Mouse (Mus musculus): ENCODE measurements around the gene Hunk. TPM values are rescaled to one million over a fixed set of nuclear protein-coding genes. Genes with fewer than 3 reads are reported as not detected.

Hunk gene
- polyA plus RNA-seq, 1 experiment = 1.4 TPM

- no peak overlapping the region for H3K27ac ChIP-seq (ENCODE audit: insufficient read depth, low read depth, low read length)
- TF ChIP-seq CTCF (IDR thresholded peaks at IDR 0.05; ENCODE audit: extremely low read depth, insufficient read length, insufficient replicate concordance, low read depth, low read length) = no peak
- no peaks in the 10 kb centered on the region for H3K4me1 ChIP-seq (ENCODE audit: control insufficient read depth, insufficient read depth, insufficient read length, low read length)
- no peak overlapping the region for H3K4me3 ChIP-seq (ENCODE audit: low read depth, low read length)
- 95% methylated on average over 5 of the region's 5 CpGs for WGBS
- H3K27me3 ChIP-seq (ENCODE audit: control insufficient read depth, insufficient read depth, low read length) = no peaks in the 10 kb centered on the region
- H3K36me3 ChIP-seq (ENCODE audit: control insufficient read depth, insufficient read depth, low read length) = peaks cover 3% of the 10 kb centered on the region; the same call in 1 of the 2 replicates
These were observed 95.8 kb downstream of the Hunk start for GRCm38 (mm10) chr16:90481612-90482011.

- no peak overlapping the region for H3K4me3 ChIP-seq (ENCODE audit: low read depth, low read length)
- H3K27me3 ChIP-seq (ENCODE audit: control insufficient read depth, insufficient read depth, low read length) = no peaks in the 10 kb centered on the region
- peaks cover 3% of the 10 kb centered on the region; the same call in 1 of the 2 replicates for H3K36me3 ChIP-seq (ENCODE audit: control insufficient read depth, insufficient read depth, low read length)
- no peak overlapping the region for H3K27ac ChIP-seq (ENCODE audit: insufficient read depth, low read depth, low read length)
- H3K4me1 ChIP-seq (ENCODE audit: control insufficient read depth, insufficient read depth, insufficient read length, low read length) = no peaks in the 10 kb centered on the region
- no peak for TF ChIP-seq CTCF (IDR thresholded peaks at IDR 0.05; ENCODE audit: extremely low read depth, insufficient read length, insufficient replicate concordance, low read depth, low read length)
- TF ChIP-seq POLR2A (IDR thresholded peaks at IDR 0.05; ENCODE audit: low read depth, low read length) = no peak
- 87% methylated on average over 6 of the region's 6 CpGs for WGBS
These were observed 97.5 kb downstream of the Hunk start for GRCm38 (mm10) chr16:90483341-90483740.

DNA sequence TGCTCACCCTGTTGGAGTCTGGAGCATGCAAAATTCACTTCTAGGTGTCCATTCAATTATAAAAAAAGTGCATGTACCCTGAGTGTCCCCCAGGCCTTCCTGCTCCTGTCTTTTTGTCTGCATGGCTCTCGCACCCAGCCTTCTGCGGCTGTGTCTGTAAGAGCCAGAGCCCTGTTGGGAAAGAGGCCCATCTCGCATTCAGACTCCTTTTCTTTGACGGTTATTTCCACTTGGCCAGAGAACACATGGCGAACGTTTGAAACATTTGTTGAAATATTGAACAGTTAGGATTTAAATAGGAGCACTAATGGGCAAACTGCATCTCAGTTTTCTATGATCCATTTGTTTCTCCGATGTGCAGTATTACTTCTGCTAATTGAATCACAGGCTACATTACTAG is 99.3 kb downstream of the Hunk start:
- TF ChIP-seq CTCF (IDR thresholded peaks at IDR 0.05; ENCODE audit: extremely low read depth, insufficient read length, insufficient replicate concordance, low read depth, low read length) = no peak
- TF ChIP-seq POLR2A (IDR thresholded peaks at IDR 0.05; ENCODE audit: low read depth, low read length) = no peak
- Histone ChIP-seq H3K4me3 (ENCODE audit: low read depth, low read length) (no peak overlapping the region), H3K36me3 (ENCODE audit: control insufficient read depth, insufficient read depth, low read length) (peaks cover 3% of the 10 kb centered on the region; the same call in 1 of the 2 replicates), H3K27me3 (ENCODE audit: control insufficient read depth, insufficient read depth, low read length) (no peaks in the 10 kb centered on the region), H3K27ac (ENCODE audit: insufficient read depth, low read depth, low read length) (no peak overlapping the region), H3K4me1 (ENCODE audit: control insufficient read depth, insufficient read depth, insufficient read length, low read length) (no peaks in the 10 kb centered on the region)
- 90% methylated on average over 7 of the region's 7 CpGs for WGBS

- TF ChIP-seq CTCF (IDR thresholded peaks at IDR 0.05; ENCODE audit: extremely low read depth, insufficient read length, insufficient replicate concordance, low read depth, low read length) (no peak), POLR2A (IDR thresholded peaks at IDR 0.05; ENCODE audit: low read depth, low read length) (no peak)
- H3K4me3 ChIP-seq (ENCODE audit: low read depth, low read length) = no peak overlapping the region
- WGBS = 90% methylated on average over 4 of the region's 4 CpGs
- no peaks in the 10 kb centered on the region for H3K4me1 ChIP-seq (ENCODE audit: control insufficient read depth, insufficient read depth, insufficient read length, low read length)
- peaks cover 3% of the 10 kb centered on the region; the same call in 1 of the 2 replicates for H3K36me3 ChIP-seq (ENCODE audit: control insufficient read depth, insufficient read depth, low read length)
- H3K27ac ChIP-seq (ENCODE audit: insufficient read depth, low read depth, low read length) = no peak overlapping the region
- no peaks in the 10 kb centered on the region for H3K27me3 ChIP-seq (ENCODE audit: control insufficient read depth, insufficient read depth, low read length)
These were observed 99.8 kb downstream of the Hunk start for GRCm38 (mm10) chr16:90485599-90485998.

DNA sequence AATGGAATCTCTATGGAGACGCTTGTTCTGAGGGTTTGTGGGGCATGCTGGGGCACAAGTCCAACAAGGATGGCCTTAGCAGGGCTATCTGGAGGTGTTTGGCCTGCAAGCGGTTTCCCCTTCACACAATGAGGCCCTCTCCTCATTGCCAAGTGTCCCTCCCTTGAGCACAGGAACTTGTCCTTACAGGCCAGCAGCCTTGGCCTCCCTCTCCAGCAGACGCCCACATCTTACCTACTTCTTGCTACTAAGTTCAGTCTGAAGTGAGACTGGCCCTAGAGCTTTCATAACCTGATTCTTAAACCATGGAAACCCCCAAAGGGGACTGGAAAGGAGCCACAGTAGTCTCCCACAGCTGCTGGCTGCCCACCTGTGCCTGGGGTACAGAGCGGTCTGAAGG is 104.3 kb downstream of the Hunk start:
- no peaks in the 10 kb centered on the region for H3K27me3 ChIP-seq (ENCODE audit: control insufficient read depth, insufficient read depth, low read length)
- H3K36me3 ChIP-seq (ENCODE audit: control insufficient read depth, insufficient read depth, low read length) = no peaks in the 10 kb centered on the region
- 85% methylated on average over 4 of the region's 4 CpGs for WGBS
- H3K27ac ChIP-seq (ENCODE audit: insufficient read depth, low read depth, low read length) = no peak overlapping the region
- H3K4me3 ChIP-seq (ENCODE audit: low read depth, low read length) = no peak overlapping the region
- TF ChIP-seq CTCF (IDR thresholded peaks at IDR 0.05; ENCODE audit: extremely low read depth, insufficient read length, insufficient replicate concordance, low read depth, low read length) = no peak
- no peak for TF ChIP-seq POLR2A (IDR thresholded peaks at IDR 0.05; ENCODE audit: low read depth, low read length)
- no peaks in the 10 kb centered on the region for H3K4me1 ChIP-seq (ENCODE audit: control insufficient read depth, insufficient read depth, insufficient read length, low read length)

DNA sequence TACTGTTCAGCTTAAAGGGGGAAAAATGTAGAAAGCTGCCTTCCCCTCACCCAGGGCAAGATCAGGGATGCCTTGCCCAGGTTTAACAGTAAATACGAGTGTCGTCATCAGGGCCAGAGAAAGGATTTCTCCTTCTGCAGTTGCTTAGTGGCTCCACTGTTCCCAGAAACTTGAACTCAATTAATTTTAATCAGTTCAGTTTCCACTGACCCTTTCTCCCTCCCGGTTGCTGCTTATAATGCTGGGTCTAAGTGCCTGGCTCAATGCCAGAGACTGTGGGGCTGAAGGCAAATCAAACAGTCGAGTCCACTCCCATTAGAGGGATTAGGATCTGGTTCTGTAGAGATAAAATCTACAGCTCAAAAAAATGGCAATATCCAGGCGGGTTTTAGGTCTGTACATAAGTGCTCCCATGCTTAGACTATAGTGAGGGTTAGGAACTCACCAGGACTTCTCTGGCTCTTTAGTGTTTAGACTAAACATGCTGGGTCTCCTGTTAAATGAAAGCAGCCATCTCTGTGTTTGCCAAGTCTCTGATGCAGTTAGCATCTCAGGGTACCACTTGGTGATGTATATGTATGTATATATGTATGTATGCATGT is 106.2 kb downstream of the Hunk start:
- H3K27ac ChIP-seq (ENCODE audit: insufficient read depth, low read depth, low read length) = no peak overlapping the region
- no peaks in the 10 kb centered on the region for H3K4me1 ChIP-seq (ENCODE audit: control insufficient read depth, insufficient read depth, insufficient read length, low read length)
- 55% methylated on average over 5 of the region's 5 CpGs for WGBS
- no peak for TF ChIP-seq CTCF (IDR thresholded peaks at IDR 0.05; ENCODE audit: extremely low read depth, insufficient read length, insufficient replicate concordance, low read depth, low read length)
- peaks cover 5% of the 10 kb centered on the region for H3K36me3 ChIP-seq (ENCODE audit: control insufficient read depth, insufficient read depth, low read length)
- H3K27me3 ChIP-seq (ENCODE audit: control insufficient read depth, insufficient read depth, low read length) = no peaks in the 10 kb centered on the region
- H3K4me3 ChIP-seq (ENCODE audit: low read depth, low read length) = no peak overlapping the region

DNA sequence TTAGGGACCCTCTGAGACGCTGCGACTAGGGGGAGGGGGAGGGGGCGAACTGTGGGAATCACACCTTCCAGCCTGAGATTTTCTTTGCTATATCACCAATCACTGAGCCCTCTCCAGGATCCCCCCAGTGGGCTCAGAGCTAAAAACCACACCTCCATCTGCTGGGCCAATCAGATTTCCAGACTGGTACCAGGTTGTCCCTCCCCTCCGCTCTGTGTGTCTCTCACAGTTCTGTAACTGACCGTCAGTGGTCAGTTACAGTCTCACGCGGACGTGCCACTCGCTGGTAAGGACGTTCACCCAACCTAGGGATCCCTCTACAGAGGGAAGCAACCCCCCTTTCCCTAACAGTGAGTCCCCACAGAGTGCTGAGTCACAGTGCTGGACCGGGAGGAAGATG is 111.1 kb downstream of the Hunk start:
- no peak overlapping the region for H3K27ac ChIP-seq (ENCODE audit: insufficient read depth, low read depth, low read length)
- peaks cover 5% of the 10 kb centered on the region for H3K36me3 ChIP-seq (ENCODE audit: control insufficient read depth, insufficient read depth, low read length)
- 73% methylated on average over 11 of the region's 11 CpGs for WGBS
- no peaks in the 10 kb centered on the region for H3K27me3 ChIP-seq (ENCODE audit: control insufficient read depth, insufficient read depth, low read length)
- H3K4me3 ChIP-seq (ENCODE audit: low read depth, low read length) = no peak overlapping the region
- H3K4me1 ChIP-seq (ENCODE audit: control insufficient read depth, insufficient read depth, insufficient read length, low read length) = no peaks in the 10 kb centered on the region
- no peak for TF ChIP-seq CTCF (IDR thresholded peaks at IDR 0.05; ENCODE audit: extremely low read depth, insufficient read length, insufficient replicate concordance, low read depth, low read length)
- no peak for TF ChIP-seq POLR2A (IDR thresholded peaks at IDR 0.05; ENCODE audit: low read depth, low read length)

Measured in small intestine, adult 2 months (tissue).